Mouse (Mus musculus) heart, embryonic 14.5 days (tissue): ENCODE results near the gene Zfp991. TPM values are rescaled to one million over a fixed set of nuclear protein-coding genes. Genes with fewer than 3 reads are reported as not detected.
"Not testable (repeated sequence)": the region's sequence is repeated elsewhere in the genome, so short reads cannot be mapped to it uniquely, and the experiment has no call there.

Experiments used
- ATAC-seq: fragments of 200-750 bp; cut with Nextera tagmentation; 2 replicates; pipeline ENCODE4 v1.8.0; 2017; ENCODE audit warnings: low read depth, moderate TSS enrichment; ENCODE audit not compliant: insufficient number of reproducible peaks, insufficient read depth, low FRiP score
- H3K27ac ChIP-seq, 2 experiments: fragments of 200-500 bp in 1 of 2; fragments of 300-500 bp in 1 of 2; sonication (generic) in 1 of 2; replicated peaks in 1 of 2; 2 replicates each; pipeline ENCODE4 v1.5.1; 2012 to 2014; ENCODE audit warnings: low read depth in 2 of 2, low read length in 2 of 2, control low read depth in 1 of 2, mild to moderate bottlenecking in 1 of 2, mixed read lengths in 1 of 2; ENCODE audit not compliant: control insufficient read depth in 1 of 2, insufficient read depth in 1 of 2
- H3K27me3 ChIP-seq: fragments of 300-500 bp; sonication (generic); 2 replicates; pipeline ENCODE4 v1.6.1; 2014; ENCODE audit warnings: mild to moderate bottlenecking, low read length, control low read depth; ENCODE audit not compliant: control insufficient read depth, insufficient read depth
- H3K36me3 ChIP-seq: fragments of 300-500 bp; sonication (generic); 2 replicates; pipeline ENCODE4 v1.6.1; 2014; ENCODE audit warnings: mild to moderate bottlenecking, control low read depth, low read length, mixed read lengths; ENCODE audit not compliant: control insufficient read depth, insufficient read depth
- H3K4me1 ChIP-seq, 2 experiments: fragments of 200-500 bp in 1 of 2; fragments of 300-500 bp in 1 of 2; sonication (generic) in 1 of 2; 2 replicates each; pipeline ENCODE4 v1.6.1; 2012 to 2014; ENCODE audit warnings: low read length in 2 of 2, control low read depth in 1 of 2, mixed read lengths in 1 of 2; ENCODE audit not compliant: control insufficient read depth in 2 of 2, insufficient read depth in 2 of 2
- H3K4me2 ChIP-seq: fragments of 300-500 bp; sonication (generic); 2 replicates; pipeline ENCODE4 v1.6.1; 2014; ENCODE audit warnings: mild to moderate bottlenecking, low read length
- H3K4me3 ChIP-seq, 2 experiments: fragments of 200-500 bp in 1 of 2; fragments of 300-500 bp in 1 of 2; sonication (generic) in 1 of 2; 2 replicates each; pipeline ENCODE4 v1.5.1; 2012 to 2014; ENCODE audit warnings: low read length in 2 of 2, mild to moderate bottlenecking in 2 of 2, control low read depth in 1 of 2, low read depth in 1 of 2, moderate library complexity in 1 of 2; ENCODE audit not compliant: control insufficient read depth in 1 of 2, insufficient read depth in 1 of 2
- H3K9ac ChIP-seq: fragments of 300-500 bp; sonication (generic); 2 replicates; pipeline ENCODE4 v1.6.1; 2014; ENCODE audit warnings: mild to moderate bottlenecking, low read length
- H3K9me3 ChIP-seq: fragments of 300-500 bp; sonication (generic); 2 replicates; pipeline ENCODE4 v1.6.1; 2016; ENCODE audit warnings: low read length, control low read depth; ENCODE audit not compliant: control insufficient read depth
- WGBS: fragments of 180-500 bp; shearing (Covaris S2); extraction: QIAGEN DNeasy Blood & Tissue Kit; methylation state at CpG from one replicate; pipeline ENCODE4 v1.1.7; 2014; 5-methylcytosine and 5-hydroxymethylcytosine counted together
- polyA plus RNA-seq: library from polyadenylated mRNA; unstranded; fragments of >200 nt; fragmentation: Nextera tagmentation; extraction: Ambion mirVana; gene quantifications from 2 replicates; pipeline ENCODE4 v1.2.1, GENCODE M21; 2014

The Zfp991 gene
- polyA plus RNA-seq, 1 experiment from 2014 or later = 8.5 TPM

- peak; percentile 68; the same call in 1 of the 2 replicates for ATAC-seq
- H3K9ac ChIP-seq, H3K4me1 ChIP-seq, H3K9me3 ChIP-seq, H3K27ac ChIP-seq, H3K36me3 ChIP-seq, H3K27me3 ChIP-seq, H3K4me3 ChIP-seq, H3K4me2 ChIP-seq: not testable (repeated sequence)
- WGBS = 52% methylated on average over 65 of the region's 71 CpGs
Observed at GRCm38 (mm10) chr4:147187283-147187965, 55.6 kb downstream of the Zfp991 start.

GRCm38 (mm10) chr4:147195186-147195585 lies 63.3 kb downstream of the Zfp991 start:
- ATAC-seq, H3K4me2 ChIP-seq, H3K4me1 ChIP-seq, H3K4me3 ChIP-seq, H3K27me3 ChIP-seq, H3K27ac ChIP-seq, H3K9me3 ChIP-seq, H3K9ac ChIP-seq, H3K36me3 ChIP-seq: not testable (repeated sequence)
- 72% methylated on average over 3 of the region's 9 CpGs for WGBS

GRCm38 (mm10) chr4:147197210-147197609 lies 65.4 kb downstream of the Zfp991 start:
- not testable (repeated sequence) for H3K36me3 ChIP-seq, H3K4me3 ChIP-seq, H3K9ac ChIP-seq, H3K27me3 ChIP-seq, H3K27ac ChIP-seq, H3K4me2 ChIP-seq, H3K4me1 ChIP-seq, H3K9me3 ChIP-seq
- ATAC-seq = peak; percentile 46; the same call in 1 of the 2 replicates
- 71% methylated on average over 2 of the region's 2 CpGs for WGBS

DNA sequence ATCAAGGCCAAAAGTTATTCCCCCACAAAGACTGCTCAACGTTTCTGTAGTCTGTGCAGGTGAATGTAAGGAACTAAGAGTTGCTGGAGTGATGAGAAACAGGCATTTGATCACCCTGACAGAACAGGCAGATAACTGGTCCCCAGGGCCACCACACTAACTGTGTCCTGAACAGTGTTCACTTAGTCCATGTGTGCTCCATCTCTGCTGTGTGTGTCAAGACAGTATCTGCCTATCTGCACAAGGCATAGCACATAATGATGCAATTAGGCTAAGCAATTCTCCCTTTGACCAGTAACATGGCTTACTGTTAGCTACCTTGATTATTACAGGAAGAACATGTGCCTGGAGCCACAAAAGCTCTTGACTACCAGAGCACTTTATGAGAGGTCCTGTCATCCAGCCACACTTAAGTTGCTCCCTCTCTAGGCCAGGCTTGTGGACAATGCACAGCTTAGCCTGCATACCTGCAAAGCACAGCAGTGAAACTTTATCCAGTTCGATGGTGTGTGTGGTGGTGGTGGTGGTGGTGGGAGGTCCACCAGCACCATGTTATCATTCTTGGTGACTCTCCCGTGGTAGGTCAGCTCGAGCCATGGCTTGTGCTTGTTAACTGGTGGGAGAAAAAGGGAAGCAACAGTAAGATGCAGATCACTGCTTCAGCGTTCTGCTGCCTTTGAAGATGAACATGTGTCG lies 67.4 kb downstream of the Zfp991 start:
- H3K27ac ChIP-seq, H3K4me1 ChIP-seq, H3K27me3 ChIP-seq, H3K4me3 ChIP-seq, H3K9ac ChIP-seq, H3K4me2 ChIP-seq, H3K9me3 ChIP-seq, H3K36me3 ChIP-seq: not testable (repeated sequence)
- ATAC-seq = peak; percentile 33
- 59% methylated on average over 6 of the region's 6 CpGs for WGBS

GRCm38 (mm10) chr4:147201920-147202660 lies 70.3 kb downstream of the Zfp991 start:
- H3K9ac ChIP-seq, ATAC-seq, H3K36me3 ChIP-seq, H3K4me3 ChIP-seq, H3K27me3 ChIP-seq, H3K9me3 ChIP-seq, H3K27ac ChIP-seq, H3K4me2 ChIP-seq, H3K4me1 ChIP-seq: not testable (repeated sequence)
- 74% methylated on average over 9 of the region's 16 CpGs for WGBS

- H3K9me3 ChIP-seq, H3K9ac ChIP-seq, H3K4me2 ChIP-seq, H3K4me1 ChIP-seq, H3K27ac ChIP-seq, H3K36me3 ChIP-seq, H3K4me3 ChIP-seq, H3K27me3 ChIP-seq: not testable (repeated sequence)
- 78% methylated on average over 3 of the region's 7 CpGs for WGBS
- peak; percentile 50; the same call in 1 of the 2 replicates for ATAC-seq
Observed at GRCm38 (mm10) chr4:147212182-147212928, 80.5 kb downstream of the Zfp991 start.

DNA sequence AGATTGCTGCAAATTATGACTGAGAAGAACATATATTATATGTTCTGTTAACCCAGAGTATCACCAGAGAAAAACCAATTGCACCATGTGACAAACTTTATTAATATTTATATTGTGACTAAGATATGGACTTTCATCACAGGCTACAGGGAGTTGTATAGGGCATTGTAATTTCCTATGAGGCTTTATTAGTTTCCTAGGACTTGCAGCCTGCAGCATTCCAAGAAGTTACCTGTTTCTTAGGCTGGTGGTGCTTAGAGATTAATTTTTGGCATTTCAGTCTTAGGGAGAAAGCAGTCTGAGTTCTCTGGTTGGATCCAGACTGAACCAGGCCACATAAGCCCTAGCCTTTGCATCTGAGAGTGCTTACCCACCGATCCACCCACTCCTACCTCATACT lies 82.4 kb downstream of the Zfp991 start:
- not testable (repeated sequence) for H3K36me3 ChIP-seq, H3K9ac ChIP-seq, H3K4me2 ChIP-seq, H3K9me3 ChIP-seq, ATAC-seq, H3K4me3 ChIP-seq, H3K27me3 ChIP-seq, H3K4me1 ChIP-seq, H3K27ac ChIP-seq
- WGBS = no CpG with 5 or more reads among the region's 1 CpGs
